Mouse (Mus musculus) limb, embryonic 15.5 days (tissue): ENCODE measurements at regions not wholly inside any gene's neighbourhood (a gene's known extent, or its start where the extent isn't known, plus 50 kb on each side); places are given as distances from the start of the nearest gene placed in this dataset.

Experiments used
- ATAC-seq: fragments of 200-750 bp; cut with Nextera tagmentation; 2 replicates; pipeline ENCODE4 v1.8.0; 2017; ENCODE audit warnings: low read depth, moderate TSS enrichment; ENCODE audit not compliant: insufficient number of reproducible peaks, low FRiP score, low TSS enrichment
- H3K27ac ChIP-seq: fragments of 300-500 bp; sonication (generic); 2 replicates; pipeline ENCODE4 v1.5.1; 2015; ENCODE audit warnings: moderate library complexity, mild to moderate bottlenecking, inconsistent platforms
- H3K27me3 ChIP-seq: fragments of 300-500 bp; sonication (generic); 2 replicates; pipeline ENCODE4 v1.6.1; 2015; ENCODE audit warnings: inconsistent platforms
- H3K36me3 ChIP-seq: fragments of 300-500 bp; sonication (generic); 2 replicates; pipeline ENCODE4 v1.6.1; 2015; ENCODE audit warnings: inconsistent platforms
- H3K4me1 ChIP-seq: fragments of 300-500 bp; sonication (generic); 2 replicates; pipeline ENCODE4 v1.6.1; 2015; ENCODE audit warnings: inconsistent platforms
- H3K4me2 ChIP-seq: fragments of 300-500 bp; sonication (generic); 2 replicates; pipeline ENCODE4 v1.6.1; 2015; ENCODE audit warnings: mild to moderate bottlenecking, inconsistent platforms
- H3K4me3 ChIP-seq: fragments of 300-500 bp; sonication (generic); 2 replicates; pipeline ENCODE4 v1.5.1; 2015; ENCODE audit warnings: mild to moderate bottlenecking, inconsistent platforms
- H3K9ac ChIP-seq: fragments of 300-500 bp; sonication (generic); 2 replicates; pipeline ENCODE4 v1.6.1; 2015; ENCODE audit warnings: inconsistent platforms
- H3K9me3 ChIP-seq: fragments of 300-500 bp; sonication (generic); 2 replicates; pipeline ENCODE4 v1.6.1; 2016; ENCODE audit warnings: inconsistent platforms
- WGBS: fragments of 180-500 bp; shearing (Covaris S2); methylation state at CpG from one replicate; pipeline ENCODE4 v1.1.7; 2015; 5-methylcytosine and 5-hydroxymethylcytosine counted together

DNA sequence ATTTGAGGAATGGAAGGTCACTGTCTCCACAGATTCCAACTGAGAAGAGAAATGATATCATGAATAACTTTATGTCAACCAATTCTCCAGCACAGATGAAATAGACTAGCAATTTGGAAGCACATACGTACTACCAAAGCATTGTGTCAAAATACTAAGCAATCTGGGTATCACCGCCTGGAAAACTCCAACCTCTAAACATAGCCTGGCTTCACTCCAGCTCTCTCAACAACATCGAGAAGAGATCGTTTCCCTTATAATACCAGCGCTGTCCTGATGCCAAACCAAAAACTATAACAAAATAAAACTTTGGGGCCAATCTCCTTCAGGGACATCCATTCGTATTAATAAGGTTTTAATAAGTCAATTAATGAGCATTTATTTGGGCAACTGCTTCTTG lies 205.8 kb downstream of the Npr3 start:
- H3K9me3 ChIP-seq = no peaks in the 10 kb centered on the region
- no peak overlapping the region for H3K4me3 ChIP-seq
- no peak for ATAC-seq
- no peak overlapping the region for H3K4me2 ChIP-seq
- 68% methylated on average over 6 of the region's 6 CpGs for WGBS
- no peak overlapping the region for H3K27ac ChIP-seq
- H3K27me3 ChIP-seq = no peaks in the 10 kb centered on the region
- H3K9ac ChIP-seq = no peak overlapping the region
- no peaks in the 10 kb centered on the region for H3K36me3 ChIP-seq
- H3K4me1 ChIP-seq = no peaks in the 10 kb centered on the region

GRCm38 (mm10) chr15:11699929-11700328 lies 207.2 kb downstream of the Npr3 start:
- H3K9me3 ChIP-seq = no peaks in the 10 kb centered on the region
- no peaks in the 10 kb centered on the region for H3K36me3 ChIP-seq
- no peak overlapping the region for H3K9ac ChIP-seq
- no peaks in the 10 kb centered on the region for H3K27me3 ChIP-seq
- no peak overlapping the region for H3K4me3 ChIP-seq
- WGBS = 61% methylated on average over 3 of the region's 3 CpGs
- no peak for ATAC-seq
- H3K4me2 ChIP-seq = no peak overlapping the region
- no peak overlapping the region for H3K27ac ChIP-seq
- no peaks in the 10 kb centered on the region for H3K4me1 ChIP-seq

- ATAC-seq = no peak
- Histone ChIP-seq H3K4me2 (no peak overlapping the region), H3K27ac (no peak overlapping the region), H3K9ac (no peak overlapping the region), H3K4me3 (no peak overlapping the region), H3K4me1 (no peaks in the 10 kb centered on the region; the same call in 1 of the 2 replicates), H3K36me3 (no peaks in the 10 kb centered on the region), H3K9me3 (no peaks in the 10 kb centered on the region), H3K27me3 (no peaks in the 10 kb centered on the region)
- 63% methylated on average over 3 of the region's 3 CpGs for WGBS
Observed at GRCm38 (mm10) chr15:11697060-11697459, 210.0 kb downstream of the Npr3 start.

DNA sequence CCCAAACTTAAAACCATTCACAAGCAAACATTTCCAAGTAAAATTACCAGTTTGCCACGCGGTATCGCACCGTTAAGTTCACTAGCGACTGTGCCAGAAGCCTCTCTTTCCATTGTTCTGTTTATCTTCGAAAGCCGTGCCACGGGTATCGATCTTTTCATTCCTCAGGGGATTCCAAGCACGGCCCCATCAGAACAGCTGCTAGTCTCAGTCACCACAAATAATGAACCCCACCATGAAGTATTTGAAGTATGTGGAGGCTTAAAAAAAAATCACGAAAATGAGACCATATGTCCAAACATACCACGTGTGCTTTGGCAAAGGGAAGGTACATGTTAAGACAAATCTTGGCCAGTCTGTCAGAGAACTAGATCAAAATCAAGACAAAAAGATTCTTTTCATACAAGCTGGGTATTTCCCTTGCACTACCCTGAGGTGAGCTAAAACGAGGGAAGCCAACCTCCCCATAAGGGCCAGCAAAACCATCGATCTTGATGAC lies 213.3 kb downstream of the Npr3 start:
- H3K9me3 ChIP-seq = no peaks in the 10 kb centered on the region
- 56% methylated on average over 14 of the region's 14 CpGs for WGBS
- no peak for ATAC-seq
- H3K4me2 ChIP-seq = 0 out of 2 replicates have a peak overlapping the region, but pooled peaks have one; percentile 2
- no peak overlapping the region for H3K27ac ChIP-seq
- H3K9ac ChIP-seq = no peak overlapping the region
- no peak overlapping the region for H3K4me3 ChIP-seq
- H3K27me3 ChIP-seq = no peaks in the 10 kb centered on the region
- no peaks in the 10 kb centered on the region; the same call in 1 of the 2 replicates for H3K4me1 ChIP-seq
- no peaks in the 10 kb centered on the region for H3K36me3 ChIP-seq

DNA sequence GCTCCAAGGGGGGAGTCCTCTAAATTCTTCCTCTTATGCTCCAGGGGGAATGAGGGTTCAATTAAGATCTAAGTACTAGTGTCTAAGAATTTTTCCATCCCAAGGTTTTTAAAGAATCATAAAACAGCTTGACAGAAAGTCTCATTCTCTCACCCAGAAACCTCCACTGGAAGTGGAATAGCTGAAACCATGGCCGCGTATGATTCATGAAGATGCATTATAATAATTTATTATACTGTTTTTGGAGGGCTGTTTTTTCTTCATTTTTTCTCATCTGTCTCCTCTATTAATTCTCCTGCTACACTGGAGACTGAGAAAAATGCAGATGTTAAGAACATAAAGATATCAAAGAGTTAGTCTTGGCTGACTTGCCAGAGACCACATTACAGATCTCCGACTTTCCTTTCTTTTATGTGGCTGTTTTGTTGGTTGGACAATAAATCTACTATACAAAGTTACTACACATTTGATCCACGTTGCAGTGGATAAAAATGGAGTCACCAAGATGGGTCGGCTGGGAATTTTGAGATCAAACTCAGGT lies 242.2 kb downstream of the Npr3 start:
- 42% methylated on average over 5 of the region's 5 CpGs for WGBS
- Histone ChIP-seq H3K4me2 (no peak overlapping the region), H3K4me3 (no peak overlapping the region), H3K9me3 (no peaks in the 10 kb centered on the region), H3K36me3 (no peaks in the 10 kb centered on the region), H3K27ac (no peak overlapping the region), H3K9ac (no peak overlapping the region), H3K4me1 (no peaks in the 10 kb centered on the region), H3K27me3 (no peaks in the 10 kb centered on the region)
- no peak for ATAC-seq

DNA sequence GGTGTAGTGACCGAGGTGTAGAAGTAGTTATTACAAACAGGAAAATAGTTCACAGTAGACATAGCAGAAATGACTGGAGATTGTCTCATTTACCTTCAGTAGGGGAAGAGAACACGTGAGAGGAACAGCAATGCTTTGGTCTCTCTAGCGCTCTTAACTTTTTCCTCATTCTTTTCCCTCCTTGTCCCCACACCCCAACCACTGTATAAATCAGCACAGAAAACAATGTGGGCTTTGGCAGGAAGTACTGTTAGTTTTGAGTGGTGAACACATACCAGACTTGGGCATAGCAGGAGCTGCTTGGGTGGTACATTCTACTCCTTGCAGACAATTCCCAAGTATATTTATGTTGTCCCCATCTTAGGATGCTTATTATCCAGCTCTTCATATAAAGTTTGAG lies 251.9 kb downstream of the Npr3 start:
- Histone ChIP-seq H3K36me3 (no peaks in the 10 kb centered on the region), H3K9ac (no peak overlapping the region), H3K4me3 (no peak overlapping the region), H3K27me3 (no peaks in the 10 kb centered on the region), H3K4me2 (no peak overlapping the region), H3K9me3 (no peaks in the 10 kb centered on the region), H3K27ac (no peak overlapping the region), H3K4me1 (no peaks in the 10 kb centered on the region)
- ATAC-seq = no peak
- WGBS = 92% methylated on average over 3 of the region's 3 CpGs

- Histone ChIP-seq H3K36me3 (no peaks in the 10 kb centered on the region), H3K4me3 (no peak overlapping the region), H3K4me2 (no peak overlapping the region), H3K4me1 (no peaks in the 10 kb centered on the region), H3K9ac (no peak overlapping the region), H3K27me3 (no peaks in the 10 kb centered on the region), H3K27ac (no peak overlapping the region), H3K9me3 (no peaks in the 10 kb centered on the region)
- ATAC-seq = no peak
- WGBS = 89% methylated on average over 6 of the region's 6 CpGs
Observed at GRCm38 (mm10) chr15:11646241-11646640, 246.8 kb upstream of the Tars start.

DNA sequence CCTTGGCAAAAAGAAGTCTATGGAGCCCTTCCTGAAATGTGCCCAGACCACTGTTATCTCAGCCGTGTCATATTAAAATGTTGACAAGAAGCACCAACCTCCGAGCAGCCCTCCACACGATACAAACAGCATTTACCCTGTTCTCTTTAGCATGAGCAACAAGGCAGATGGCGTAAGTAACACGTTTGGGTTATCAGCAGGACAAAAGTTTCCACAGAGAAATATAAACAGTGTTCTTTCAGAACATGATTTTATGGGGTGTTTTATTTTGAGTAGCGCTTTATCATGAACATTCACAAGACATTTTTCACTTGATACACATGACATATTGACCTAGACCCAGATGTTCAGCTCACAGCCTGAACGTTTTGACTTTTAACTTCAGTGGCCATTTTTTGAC lies 245.3 kb upstream of the Tars start:
- Histone ChIP-seq H3K36me3 (no peaks in the 10 kb centered on the region), H3K9me3 (no peaks in the 10 kb centered on the region), H3K27ac (no peak overlapping the region), H3K9ac (no peak overlapping the region), H3K4me1 (no peaks in the 10 kb centered on the region), H3K4me3 (no peak overlapping the region), H3K27me3 (no peaks in the 10 kb centered on the region), H3K4me2 (no peak overlapping the region)
- ATAC-seq = no peak
- 69% methylated on average over 7 of the region's 7 CpGs for WGBS

DNA sequence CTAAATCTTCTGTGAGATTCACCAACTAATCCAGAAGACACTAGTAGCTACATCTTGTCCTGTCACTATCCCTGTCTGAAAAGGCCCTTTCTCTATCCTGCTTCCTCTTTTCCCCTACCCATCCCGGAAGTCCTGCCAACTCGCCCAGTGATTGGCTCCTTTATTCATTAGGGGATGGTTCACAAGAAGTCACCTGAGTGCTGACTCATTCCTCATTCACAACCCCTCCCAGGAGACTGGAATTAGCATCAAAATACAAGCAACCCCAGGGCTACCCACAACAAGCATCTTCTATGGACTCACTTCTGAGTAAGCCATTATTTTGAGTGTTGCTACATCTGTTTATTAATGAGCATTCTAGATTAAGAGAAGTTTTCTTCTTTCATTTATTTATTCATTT lies 231.2 kb upstream of the Tars start:
- no peak overlapping the region for H3K4me3 ChIP-seq
- no peak overlapping the region for H3K4me2 ChIP-seq
- H3K9me3 ChIP-seq = no peaks in the 10 kb centered on the region
- H3K36me3 ChIP-seq = no peaks in the 10 kb centered on the region
- 82% methylated on average over 2 of the region's 2 CpGs for WGBS
- H3K27me3 ChIP-seq = no peaks in the 10 kb centered on the region
- H3K4me1 ChIP-seq = no peaks in the 10 kb centered on the region
- H3K27ac ChIP-seq = no peak overlapping the region
- no peak overlapping the region for H3K9ac ChIP-seq
- no peak for ATAC-seq

DNA sequence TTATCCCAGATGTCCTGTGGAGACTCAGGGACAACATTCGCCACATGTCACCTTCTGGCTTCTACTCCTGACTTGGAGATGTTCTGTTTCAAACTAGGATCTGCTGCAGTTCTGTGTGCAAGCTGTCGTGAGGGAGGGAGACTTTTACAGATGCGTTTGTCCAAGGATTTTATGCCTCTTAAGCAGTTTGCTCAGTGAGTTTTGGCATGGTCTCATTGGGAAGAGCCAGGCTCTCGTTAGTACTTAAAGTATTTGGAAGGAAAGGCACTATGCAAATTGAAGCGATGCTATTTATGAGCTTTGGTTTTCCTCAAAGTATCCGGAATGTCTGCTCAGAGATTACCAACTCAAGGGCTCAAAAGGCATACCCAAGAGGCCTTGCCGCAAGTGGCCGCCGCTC lies 227.0 kb upstream of the Tars start:
- Histone ChIP-seq H3K4me3 (no peak overlapping the region), H3K4me1 (no peaks in the 10 kb centered on the region), H3K36me3 (no peaks in the 10 kb centered on the region), H3K4me2 (no peak overlapping the region), H3K27me3 (no peaks in the 10 kb centered on the region), H3K9ac (no peak overlapping the region), H3K27ac (no peak overlapping the region), H3K9me3 (no peaks in the 10 kb centered on the region)
- ATAC-seq = no peak
- WGBS = 73% methylated on average over 9 of the region's 9 CpGs

- H3K9me3 ChIP-seq = no peaks in the 10 kb centered on the region
- H3K27me3 ChIP-seq = peaks cover 4% of the 10 kb centered on the region; the same call in 1 of the 2 replicates
- no peaks in the 10 kb centered on the region; the same call in 1 of the 2 replicates for H3K4me1 ChIP-seq
- whole genome bisulfite sequencing = 9% methylated on average over 3 of the region's 3 CpGs
- H3K4me2 ChIP-seq = no peak overlapping the region
- no peaks in the 10 kb centered on the region for H3K36me3 ChIP-seq
- no peak overlapping the region for H3K4me3 ChIP-seq
- no peak overlapping the region for H3K27ac ChIP-seq
- H3K9ac ChIP-seq = no peak overlapping the region
- no peak for ATAC-seq
Observed at GRCm38 (mm10) chr15:11612416-11612815, 213.0 kb upstream of the Tars start.

DNA sequence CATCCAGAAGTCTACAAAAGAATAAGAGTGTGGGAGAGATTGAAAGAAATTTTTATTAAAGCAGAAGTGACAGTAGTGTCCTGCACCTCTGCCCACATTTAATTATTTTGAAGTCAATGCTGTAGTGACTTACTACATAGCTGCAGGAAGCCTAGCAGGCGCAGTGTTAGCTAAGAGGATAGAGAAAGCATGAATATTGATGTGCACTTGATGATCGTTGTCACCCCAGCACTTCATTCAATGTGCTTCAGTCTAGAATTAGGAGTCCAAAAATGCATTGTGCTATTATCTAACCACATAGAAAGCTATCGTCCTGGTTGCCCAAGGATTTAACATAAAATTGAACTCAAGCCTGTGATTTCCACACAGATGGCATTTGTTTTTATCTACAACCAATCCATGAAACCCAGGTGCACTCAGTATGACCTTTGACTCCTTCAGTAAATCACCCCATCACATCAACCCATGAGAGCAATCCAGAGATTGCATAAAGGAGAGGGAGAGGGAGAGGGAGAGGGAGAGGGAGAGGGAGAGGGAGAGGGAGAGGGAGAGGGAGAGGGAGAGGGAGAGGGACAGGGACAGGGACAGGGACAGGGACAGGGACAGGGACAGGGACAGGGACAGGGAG lies 210.7 kb upstream of the Tars start:
- 82% methylated on average over 3 of the region's 3 CpGs for WGBS
- H3K4me3 ChIP-seq = no peak overlapping the region

More for the DNA sequence above, 210.7 kb upstream of the Tars start:
- no peaks in the 10 kb centered on the region for H3K9me3 ChIP-seq
- ATAC-seq = no peak
- no peak overlapping the region for H3K4me2 ChIP-seq
- H3K27me3 ChIP-seq = no peaks in the 10 kb centered on the region
- H3K36me3 ChIP-seq = no peaks in the 10 kb centered on the region
- H3K9ac ChIP-seq = no peak overlapping the region
- H3K4me1 ChIP-seq = no peaks in the 10 kb centered on the region; the same call in 1 of the 2 replicates
- H3K27ac ChIP-seq = no peak overlapping the region
